Mouse (Mus musculus): ENCODE results near the gene Ptrh1.

- TF ChIP-seq MAFK (IDR thresholded peaks at IDR 0.05; ENCODE audit: insufficient read depth, low read depth, low read length) (no peak), ZNF384 (IDR thresholded peaks at IDR 0.05; ENCODE audit: low read depth, low read length) (no peak), HCFC1 (IDR thresholded peaks at IDR 0.05; ENCODE audit: borderline replicate concordance, insufficient read depth, low read length) (no peak), CHD2 (IDR thresholded peaks at IDR 0.05; ENCODE audit: low read depth, low read length) (no peak)
These were observed 33.4 kb downstream of the Ptrh1 start for GRCm38 (mm10) chr2:32808816-32809566.
